Mouse (Mus musculus) ovary, postnatal 14 days (tissue): Measurements from ENCODE around the gene Ppp1r21.

Experiments
- DNase-seq: peaks from one replicate; pipeline ENCODE4 v3.0.0; 2022; ENCODE audit warnings: low spot score

Gene Ppp1r21

GRCm38 (mm10) chr17:88530236-88530619 is 310 bp downstream of the Ppp1r21 start:
- no peak for DNase-seq

- DNase-seq: no peak
Measured at GRCm38 (mm10) chr17:88530667-88531066, 749 bp downstream of the Ppp1r21 start.

- no peak for DNase-seq
Measured at GRCm38 (mm10) chr17:88531176-88531575, 1.3 kb downstream of the Ppp1r21 start.

- DNase-seq: no peak
Measured at GRCm38 (mm10) chr17:88537842-88538430, 8.0 kb downstream of the Ppp1r21 start.

GRCm38 (mm10) chr17:88542771-88543416 is 13.0 kb downstream of the Ppp1r21 start:
- no peak for DNase-seq

- DNase-seq: no peak
Measured at GRCm38 (mm10) chr17:88543417-88543782, 13.5 kb downstream of the Ppp1r21 start.

- DNase-seq: no peak
Measured at GRCm38 (mm10) chr17:88545217-88545784, 15.4 kb downstream of the Ppp1r21 start.

GRCm38 (mm10) chr17:88546745-88547144 is 16.8 kb downstream of the Ppp1r21 start:
- no peak for DNase-seq

- no peak for DNase-seq
Measured at GRCm38 (mm10) chr17:88549411-88550191, 19.7 kb downstream of the Ppp1r21 start.

- DNase-seq: no peak
Measured at GRCm38 (mm10) chr17:88550351-88550750, 20.4 kb downstream of the Ppp1r21 start.

- no peak for DNase-seq
Measured at GRCm38 (mm10) chr17:88550981-88551940, 21.3 kb downstream of the Ppp1r21 start.

- DNase-seq: no peak
Measured at GRCm38 (mm10) chr17:88552556-88552955, 22.6 kb downstream of the Ppp1r21 start.

GRCm38 (mm10) chr17:88553001-88553449 is 23.1 kb downstream of the Ppp1r21 start:
- DNase-seq: no peak

GRCm38 (mm10) chr17:88553473-88554087 is 23.7 kb downstream of the Ppp1r21 start:
- no peak for DNase-seq

GRCm38 (mm10) chr17:88556176-88556575 is 26.3 kb downstream of the Ppp1r21 start:
- no peak for DNase-seq

GRCm38 (mm10) chr17:88556688-88557087 is 26.8 kb downstream of the Ppp1r21 start:
- DNase-seq: no peak

- peak; percentile 68 for DNase-seq
Measured at GRCm38 (mm10) chr17:88558168-88558842, 28.4 kb downstream of the Ppp1r21 start.

GRCm38 (mm10) chr17:88563611-88564010 is 33.7 kb downstream of the Ppp1r21 start:
- DNase-seq: no peak

- DNase-seq: no peak
Measured at GRCm38 (mm10) chr17:88569807-88570540, 40.1 kb downstream of the Ppp1r21 start.

GRCm38 (mm10) chr17:88570784-88571183 is 40.9 kb downstream of the Ppp1r21 start:
- DNase-seq: no peak
